Mouse (Mus musculus): ENCODE results near the gene Stfa2l1. TPM values are rescaled to one million over a fixed set of nuclear protein-coding genes. Genes with fewer than 3 reads are reported as not detected.
"Not testable (repeated sequence)": the region's sequence is repeated elsewhere in the genome, so short reads cannot be mapped to it uniquely, and the experiment has no call there.

Stfa2l1 gene
- total RNA-seq (2014; fragmentation: Nextera tagmentation) (not detected in 2 replicates), total RNA-seq (2017) (not detected in 2 replicates), polyA plus RNA-seq (2012) (not detected in 2 replicates)

- ATAC-seq (ENCODE audit: extremely low read depth, insufficient number of reproducible peaks, low FRiP score, poor library complexity, severe bottlenecking): no peak
- Histone ChIP-seq H3K4me1 (ENCODE audit: insufficient read depth, low read depth, low read length) (no peaks in the 10 kb centered on the region), H3K36me3 (replicated peaks) (no peaks in the 10 kb centered on the region), H3K9me3 (replicated peaks) (no peaks in the 10 kb centered on the region), H3K4me3 (ENCODE audit: low read depth, low read length) (no peak within 1 kb of the TSS), H3K27me3 (ENCODE audit: insufficient read depth, low read length) (no peaks in the 10 kb centered on the region)
- DNase-seq (ENCODE audit: low spot score): no peak
- TF ChIP-seq GATA1 (IDR thresholded peaks at IDR 0.05; ENCODE audit: borderline replicate concordance, low read length): no peak
- no peak for TF ChIP-seq TAL1 (conservative IDR thresholded peaks at IDR 0.05; ENCODE audit: low read depth, low read length)
- no peak for TF ChIP-seq CTCF (IDR thresholded peaks at IDR 0.05; ENCODE audit: low read depth, low read length)
- no peak for TF ChIP-seq POLR2AphosphoS5 (IDR thresholded peaks at IDR 0.05; ENCODE audit: insufficient replicate concordance, low read depth, low read length)
- no peak for TF ChIP-seq GATA2 (IDR thresholded peaks at IDR 0.05; ENCODE audit: borderline replicate concordance, low read depth, low read length)
These were observed at the start of gene Stfa2l1 for GRCm38 (mm10) chr16:36156402-36156975. TSS of gene Stfa2l1 (plus strand) at chr16:36156811.

GRCm38 (mm10) chr16:36111486-36111885 lies 45.1 kb upstream of the Stfa2l1 start:
- DNase-seq (ENCODE audit: low spot score); H3K27me3 ChIP-seq (ENCODE audit: insufficient read depth, low read length); ATAC-seq (ENCODE audit: extremely low read depth, insufficient number of reproducible peaks, low FRiP score, poor library complexity, severe bottlenecking); H3K36me3 ChIP-seq (replicated peaks); H3K4me1 ChIP-seq (ENCODE audit: insufficient read depth, low read depth, low read length); H3K9me3 ChIP-seq (replicated peaks); H3K4me3 ChIP-seq (ENCODE audit: low read depth, low read length): not testable (repeated sequence)

GRCm38 (mm10) chr16:36115751-36116150 lies 40.9 kb upstream of the Stfa2l1 start:
- H3K27me3 ChIP-seq (ENCODE audit: insufficient read depth, low read length); ATAC-seq (ENCODE audit: extremely low read depth, insufficient number of reproducible peaks, low FRiP score, poor library complexity, severe bottlenecking): not testable (repeated sequence)

GRCm38 (mm10) chr16:36128092-36128491 lies 28.5 kb upstream of the Stfa2l1 start:
- DNase-seq (ENCODE audit: low spot score) (no peak), ATAC-seq (ENCODE audit: extremely low read depth, insufficient number of reproducible peaks, low FRiP score, poor library complexity, severe bottlenecking) (no peak)
- Histone ChIP-seq H3K9me3 (replicated peaks) (no peaks in the 10 kb centered on the region), H3K36me3 (replicated peaks) (no peaks in the 10 kb centered on the region), H3K27me3 (ENCODE audit: insufficient read depth, low read length) (no peaks in the 10 kb centered on the region), H3K4me1 (ENCODE audit: insufficient read depth, low read depth, low read length) (no peaks in the 10 kb centered on the region), H3K4me3 (ENCODE audit: low read depth, low read length) (no peak overlapping the region)
- TF ChIP-seq GATA2 (IDR thresholded peaks at IDR 0.05; ENCODE audit: borderline replicate concordance, low read depth, low read length) (no peak), TAL1 (conservative IDR thresholded peaks at IDR 0.05; ENCODE audit: low read depth, low read length) (no peak), CTCF (IDR thresholded peaks at IDR 0.05; ENCODE audit: low read depth, low read length) (no peak), POLR2AphosphoS5 (IDR thresholded peaks at IDR 0.05; ENCODE audit: insufficient replicate concordance, low read depth, low read length) (no peak), GATA1 (IDR thresholded peaks at IDR 0.05; ENCODE audit: borderline replicate concordance, low read length) (no peak)

More at GRCm38 (mm10) chr16:36115751-36116150, 40.9 kb upstream of the Stfa2l1 start:
- H3K36me3 ChIP-seq (replicated peaks); H3K9me3 ChIP-seq (replicated peaks); H3K4me3 ChIP-seq (ENCODE audit: low read depth, low read length); H3K4me1 ChIP-seq (ENCODE audit: insufficient read depth, low read depth, low read length); DNase-seq (ENCODE audit: low spot score): not testable (repeated sequence)

GRCm38 (mm10) chr16:36131141-36131540 lies 25.5 kb upstream of the Stfa2l1 start, which contains the start of gene Csta1:
TSS of gene Csta1 (minus strand) at chr16:36131241.
- TF ChIP-seq GATA1 (IDR thresholded peaks at IDR 0.05; ENCODE audit: borderline replicate concordance, low read length): no peak
- no peak for TF ChIP-seq POLR2AphosphoS5 (IDR thresholded peaks at IDR 0.05; ENCODE audit: insufficient replicate concordance, low read depth, low read length)
- no peak for TF ChIP-seq TAL1 (conservative IDR thresholded peaks at IDR 0.05; ENCODE audit: low read depth, low read length)
- TF ChIP-seq GATA2 (IDR thresholded peaks at IDR 0.05; ENCODE audit: borderline replicate concordance, low read depth, low read length): no peak
- TF ChIP-seq CTCF (IDR thresholded peaks at IDR 0.05; ENCODE audit: low read depth, low read length): no peak
- no peaks in the 10 kb centered on the region for H3K27me3 ChIP-seq (ENCODE audit: insufficient read depth, low read length)
- H3K4me3 ChIP-seq (ENCODE audit: low read depth, low read length): no peak within 1 kb of the TSS
- H3K36me3 ChIP-seq (replicated peaks): no peaks in the 10 kb centered on the region
- ATAC-seq (ENCODE audit: extremely low read depth, insufficient number of reproducible peaks, low FRiP score, poor library complexity, severe bottlenecking) (no peak), DNase-seq (ENCODE audit: low spot score) (no peak)
- H3K9me3 ChIP-seq (replicated peaks): no peaks in the 10 kb centered on the region
- H3K4me1 ChIP-seq (ENCODE audit: insufficient read depth, low read depth, low read length): no peaks in the 10 kb centered on the region

GRCm38 (mm10) chr16:36138201-36138600 lies 18.4 kb upstream of the Stfa2l1 start:
- H3K36me3 ChIP-seq (replicated peaks): no peaks in the 10 kb centered on the region
- no peaks in the 10 kb centered on the region for H3K4me1 ChIP-seq (ENCODE audit: insufficient read depth, low read depth, low read length)
- H3K27me3 ChIP-seq (ENCODE audit: insufficient read depth, low read length): no peaks in the 10 kb centered on the region
- DNase-seq (ENCODE audit: low spot score) (no peak), ATAC-seq (ENCODE audit: extremely low read depth, insufficient number of reproducible peaks, low FRiP score, poor library complexity, severe bottlenecking) (no peak)
- no peaks in the 10 kb centered on the region for H3K9me3 ChIP-seq (replicated peaks)
- TF ChIP-seq TAL1 (conservative IDR thresholded peaks at IDR 0.05; ENCODE audit: low read depth, low read length) (no peak), POLR2AphosphoS5 (IDR thresholded peaks at IDR 0.05; ENCODE audit: insufficient replicate concordance, low read depth, low read length) (no peak), GATA1 (IDR thresholded peaks at IDR 0.05; ENCODE audit: borderline replicate concordance, low read length) (no peak), GATA2 (IDR thresholded peaks at IDR 0.05; ENCODE audit: borderline replicate concordance, low read depth, low read length) (no peak), CTCF (IDR thresholded peaks at IDR 0.05; ENCODE audit: low read depth, low read length) (no peak)
- H3K4me3 ChIP-seq (ENCODE audit: low read depth, low read length): no peak overlapping the region

GRCm38 (mm10) chr16:36167841-36168240 lies 11.2 kb downstream of the Stfa2l1 start:
- not testable (repeated sequence) for H3K4me3 ChIP-seq (ENCODE audit: low read depth, low read length); DNase-seq (ENCODE audit: low spot score); ATAC-seq (ENCODE audit: extremely low read depth, insufficient number of reproducible peaks, low FRiP score, poor library complexity, severe bottlenecking); H3K4me1 ChIP-seq (ENCODE audit: insufficient read depth, low read depth, low read length); H3K27me3 ChIP-seq (ENCODE audit: insufficient read depth, low read length); H3K9me3 ChIP-seq (replicated peaks); H3K36me3 ChIP-seq (replicated peaks)
